Mouse (Mus musculus) E14TG2a.4 (cell line): ENCODE results near the gene Ptpn18.

ENCODE experiments used
- CTCF ChIP-seq: conservative IDR thresholded peaks from 2 replicates; pipeline ENCODE4 v1.5.1; 2014; ENCODE audit warnings: low read length
- NANOG ChIP-seq: IDR thresholded peaks from 2 replicates; pipeline ENCODE4 v1.6.1; 2014; ENCODE audit warnings: borderline replicate concordance, low read length, mixed read lengths

DNA sequence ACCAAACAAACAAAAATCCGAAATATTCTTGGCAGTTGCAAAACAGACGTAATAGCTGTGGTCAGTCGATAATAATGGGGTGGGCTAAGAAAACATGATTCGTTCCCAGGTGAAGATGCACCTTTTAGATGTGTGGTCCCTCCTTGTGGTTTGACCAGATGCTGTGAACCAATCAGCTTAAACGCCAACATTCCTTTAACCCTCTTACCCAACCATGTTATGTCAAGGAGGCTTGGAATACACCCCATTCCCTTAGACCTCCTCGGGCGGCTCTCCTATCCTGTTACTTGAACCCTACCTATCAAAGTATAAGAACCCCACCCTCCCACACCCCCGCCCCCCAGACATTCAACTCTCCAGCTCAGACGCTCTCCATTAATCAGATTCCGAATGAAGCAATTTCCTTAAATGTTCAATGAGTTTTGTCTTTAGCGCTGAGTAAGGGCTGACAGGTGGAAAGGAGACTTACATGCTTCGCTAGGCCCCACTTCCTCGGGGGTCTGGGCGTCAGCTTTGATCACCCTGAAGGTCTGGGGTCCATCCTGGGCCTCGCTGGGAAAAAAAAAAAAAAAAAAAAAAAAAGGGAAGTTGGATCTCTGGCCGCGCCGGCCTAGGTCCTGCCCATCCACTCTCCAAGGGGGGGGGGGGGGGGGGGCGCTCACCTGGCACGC is 21.0 kb upstream of the Ptpn18 start:
- TF ChIP-seq NANOG (no peak), CTCF (no peak)
